Mouse (Mus musculus): ENCODE data around the gene Map3k19.

- TF ChIP-seq EP300 (IDR thresholded peaks at IDR 0.05) (no peak), CTCF (IDR thresholded peaks at IDR 0.05) (no peak)
Measured at GRCm38 (mm10) chr1:127776246-127776645, 78.6 kb downstream of the Map3k19 start.
